Mouse (Mus musculus) embryonic facial prominence, embryonic 11.5 days (tissue): Measurements from ENCODE around the gene Cyp17a1. TPM values are rescaled to one million over a fixed set of nuclear protein-coding genes. Genes with fewer than 3 reads are reported as not detected.

Source experiments
- ATAC-seq: fragments of 200-750 bp; cut with Nextera tagmentation; replicated peaks from 2 replicates; pipeline ENCODE4 v1.8.0; 2017; ENCODE audit warnings: low read depth; ENCODE audit not compliant: insufficient number of reproducible peaks, low FRiP score, low TSS enrichment
- DNase-seq: peaks from one replicate; pipeline ENCODE4 v3.0.0-alpha.2; 2015; ENCODE audit warnings: low spot score
- H3K27ac ChIP-seq: fragments of 300-500 bp; sonication (generic); replicated peaks from 2 replicates; pipeline ENCODE4 v1.5.1; 2014; ENCODE audit warnings: mild to moderate bottlenecking, low read depth, low read length, control low read depth
- H3K27me3 ChIP-seq: fragments of 300-500 bp; sonication (generic); 2 replicates; pipeline ENCODE4 v1.6.1; 2014; ENCODE audit warnings: mild to moderate bottlenecking, low read length, moderate library complexity, mixed read lengths; ENCODE audit not compliant: control insufficient read depth, insufficient read depth
- H3K36me3 ChIP-seq: fragments of 300-500 bp; sonication (generic); replicated peaks from 2 replicates; pipeline ENCODE4 v1.6.1; 2014; ENCODE audit warnings: low read depth, mild to moderate bottlenecking, low read length, moderate library complexity, mixed read lengths; ENCODE audit not compliant: control insufficient read depth, insufficient read depth
- H3K4me1 ChIP-seq: fragments of 300-500 bp; sonication (generic); 2 replicates; pipeline ENCODE4 v1.6.1; 2014; ENCODE audit warnings: low read length, mixed read lengths; ENCODE audit not compliant: control insufficient read depth, insufficient read depth
- H3K4me2 ChIP-seq: fragments of 300-500 bp; sonication (generic); 2 replicates; pipeline ENCODE4 v1.6.1; 2014; ENCODE audit warnings: low read depth, mild to moderate bottlenecking, control low read depth, low read length, moderate library complexity
- H3K4me3 ChIP-seq: fragments of 300-500 bp; sonication (generic); 2 replicates; pipeline ENCODE4 v1.5.1; 2014; ENCODE audit warnings: low read depth, low read length, control low read depth
- H3K9ac ChIP-seq: fragments of 300-500 bp; sonication (generic); replicated peaks from 2 replicates; pipeline ENCODE4 v1.6.1; 2014; ENCODE audit warnings: mild to moderate bottlenecking, control low read depth, low read length
- H3K9me3 ChIP-seq: fragments of 300-500 bp; sonication (generic); replicated peaks from 2 replicates; pipeline ENCODE4 v1.6.1; 2016; ENCODE audit warnings: mild to moderate bottlenecking, low read length, inconsistent platforms, mixed read lengths; ENCODE audit not compliant: control insufficient read depth
- WGBS: fragments of 180-500 bp; shearing (Covaris S2); extraction: QIAGEN DNeasy Blood & Tissue Kit; methylation state at CpG from one replicate; pipeline ENCODE4 v1.1.7; 2014; 5-methylcytosine and 5-hydroxymethylcytosine counted together
- polyA plus RNA-seq: library from polyadenylated mRNA; unstranded; fragments of >200 nt; fragmentation: Nextera tagmentation; extraction: Ambion mirVana; gene quantifications from 2 replicates; pipeline ENCODE4 v1.2.1, GENCODE M21; 2014

The Cyp17a1 gene
- polyA plus RNA-seq, 1 experiment from 2014 or later: not detected

GRCm38 (mm10) chr19:46705779-46706495, 33.0 kb upstream of the Cyp17a1 start:
- Histone ChIP-seq H3K27me3 (no peaks in the 10 kb centered on the region), H3K4me1 (no peaks in the 10 kb centered on the region), H3K4me2 (no peak overlapping the region), H3K9me3 (no peaks in the 10 kb centered on the region), H3K36me3 (no peaks in the 10 kb centered on the region), H3K27ac (no peak overlapping the region), H3K9ac (no peak overlapping the region), H3K4me3 (no peak overlapping the region)
- no peak for ATAC-seq
- 58% methylated on average over 7 of the region's 7 CpGs for WGBS
- no peak for DNase-seq

- no peaks in the 10 kb centered on the region for H3K36me3 ChIP-seq
- H3K4me2 ChIP-seq: no peak overlapping the region
- no peak for ATAC-seq
- no peaks in the 10 kb centered on the region for H3K9me3 ChIP-seq
- 83% methylated on average over 9 of the region's 9 CpGs for WGBS
- H3K27me3 ChIP-seq: no peaks in the 10 kb centered on the region
- no peak overlapping the region for H3K9ac ChIP-seq
- H3K4me1 ChIP-seq: no peaks in the 10 kb centered on the region
- no peak overlapping the region for H3K4me3 ChIP-seq
- no peak for DNase-seq
- no peak overlapping the region for H3K27ac ChIP-seq
These were observed 28.2 kb upstream of the Cyp17a1 start for GRCm38 (mm10) chr19:46701156-46701555.

GRCm38 (mm10) chr19:46699011-46699481, 26.1 kb upstream of the Cyp17a1 start:
- Histone ChIP-seq H3K4me3 (no peak overlapping the region), H3K9ac (no peak overlapping the region), H3K4me1 (no peaks in the 10 kb centered on the region), H3K27ac (no peak overlapping the region), H3K27me3 (no peaks in the 10 kb centered on the region), H3K4me2 (no peak overlapping the region), H3K9me3 (no peaks in the 10 kb centered on the region), H3K36me3 (no peaks in the 10 kb centered on the region)
- no peak for DNase-seq
- WGBS: 79% methylated on average over 10 of the region's 10 CpGs
- ATAC-seq: no peak

- H3K4me3 ChIP-seq: no peak overlapping the region
- ATAC-seq (no peak), DNase-seq (no peak)
- H3K9me3 ChIP-seq: no peaks in the 10 kb centered on the region
- H3K27me3 ChIP-seq: no peaks in the 10 kb centered on the region
- no peak overlapping the region for H3K4me2 ChIP-seq
- H3K27ac ChIP-seq: no peak overlapping the region
- H3K9ac ChIP-seq: no peak overlapping the region
- 49% methylated on average over 19 of the region's 19 CpGs for WGBS
- no peaks in the 10 kb centered on the region for H3K4me1 ChIP-seq
- H3K36me3 ChIP-seq: no peaks in the 10 kb centered on the region
These were observed 25.0 kb upstream of the Cyp17a1 start for GRCm38 (mm10) chr19:46697840-46698517.

GRCm38 (mm10) chr19:46696943-46697342, 24.0 kb upstream of the Cyp17a1 start:
- Histone ChIP-seq H3K4me2 (no peak overlapping the region), H3K27me3 (no peaks in the 10 kb centered on the region), H3K9ac (no peak overlapping the region), H3K36me3 (no peaks in the 10 kb centered on the region), H3K4me3 (no peak overlapping the region), H3K4me1 (no peaks in the 10 kb centered on the region), H3K9me3 (no peaks in the 10 kb centered on the region), H3K27ac (no peak overlapping the region)
- DNase-seq (no peak), ATAC-seq (no peak)
- WGBS: 90% methylated on average over 7 of the region's 7 CpGs

GRCm38 (mm10) chr19:46696482-46696881, 23.5 kb upstream of the Cyp17a1 start:
- H3K4me1 ChIP-seq: no peaks in the 10 kb centered on the region
- no peak overlapping the region for H3K4me3 ChIP-seq
- H3K9ac ChIP-seq: no peak overlapping the region
- no peak overlapping the region for H3K27ac ChIP-seq
- H3K27me3 ChIP-seq: no peaks in the 10 kb centered on the region
- ATAC-seq (no peak), DNase-seq (no peak)
- 93% methylated on average over 8 of the region's 8 CpGs for WGBS
- no peaks in the 10 kb centered on the region for H3K36me3 ChIP-seq
- H3K9me3 ChIP-seq: no peaks in the 10 kb centered on the region
- no peak overlapping the region for H3K4me2 ChIP-seq

GRCm38 (mm10) chr19:46693146-46693545, 20.2 kb upstream of the Cyp17a1 start:
- no peak for DNase-seq
- Histone ChIP-seq H3K4me3 (no peak overlapping the region), H3K9me3 (no peaks in the 10 kb centered on the region), H3K9ac (no peak overlapping the region), H3K4me2 (no peak overlapping the region), H3K36me3 (no peaks in the 10 kb centered on the region), H3K27me3 (no peaks in the 10 kb centered on the region), H3K4me1 (no peaks in the 10 kb centered on the region), H3K27ac (no peak overlapping the region)
- ATAC-seq: no peak
- WGBS: 82% methylated on average over 4 of the region's 4 CpGs

- H3K9ac ChIP-seq: no peak overlapping the region
- DNase-seq: no peak
- no peak for ATAC-seq
- 86% methylated on average over 2 of the region's 2 CpGs for WGBS
- no peaks in the 10 kb centered on the region for H3K27me3 ChIP-seq
- no peaks in the 10 kb centered on the region for H3K36me3 ChIP-seq
- no peaks in the 10 kb centered on the region for H3K4me1 ChIP-seq
- H3K9me3 ChIP-seq: no peaks in the 10 kb centered on the region
- no peak overlapping the region for H3K4me2 ChIP-seq
- H3K27ac ChIP-seq: no peak overlapping the region
- H3K4me3 ChIP-seq: no peak overlapping the region
These were observed 18.1 kb upstream of the Cyp17a1 start for GRCm38 (mm10) chr19:46691078-46691477.
